Mouse (Mus musculus): ENCODE results near the gene Lgals2. TPM values are rescaled to one million over a fixed set of nuclear protein-coding genes. Genes with fewer than 3 reads are reported as not detected.
"Not testable (repeated sequence)": the region's sequence is repeated elsewhere in the genome, so short reads cannot be mapped to it uniquely, and the experiment has no call there.

Lgals2 gene
- polyA plus RNA-seq, 1 experiment from 2014 or later: 9.5 TPM

- Histone ChIP-seq H3K4me3 (replicated peaks) (no peak overlapping the region), H3K4me2 (no peak overlapping the region), H3K27me3 (no peaks in the 10 kb centered on the region; the same call in 1 of the 2 replicates), H3K9ac (no peak overlapping the region), H3K4me1 (replicated peaks) (peaks cover 18% of the 10 kb centered on the region), H3K9me3 (replicated peaks) (no peaks in the 10 kb centered on the region), H3K36me3 (replicated peaks) (no peaks in the 10 kb centered on the region), H3K27ac (replicated peaks) (no peak overlapping the region)
- ATAC-seq (ENCODE audit: insufficient read depth): no peak
- 66% methylated on average over 7 of the region's 7 CpGs for WGBS (ENCODE audit: insufficient replicate concordance)
Measured at GRCm38 (mm10) chr15:78857009-78857408, 1.7 kb upstream of the Lgals2 start.

GRCm38 (mm10) chr15:78851505-78852153 is 3.7 kb downstream of the Lgals2 start:
- no peak overlapping the region for H3K27ac ChIP-seq (replicated peaks)
- 7% methylated on average over 13 of the region's 13 CpGs for WGBS (ENCODE audit: insufficient replicate concordance)
- H3K27me3 ChIP-seq: peaks cover 32% of the 10 kb centered on the region
- peaks cover 42% of the 10 kb centered on the region for H3K4me1 ChIP-seq (replicated peaks)
- H3K9me3 ChIP-seq (replicated peaks): no peaks in the 10 kb centered on the region
- peak; percentile 75 for ATAC-seq (ENCODE audit: insufficient read depth)
- H3K9ac ChIP-seq: peak overlapping the region; percentile 11; the same call in 1 of the 2 replicates
- H3K4me3 ChIP-seq (replicated peaks): no peak overlapping the region
- H3K36me3 ChIP-seq (replicated peaks): 0 out of 2 replicates have a peak, but pooled peaks cover 3% of the 10 kb centered on the region
- H3K4me2 ChIP-seq: peak overlapping the region; percentile 52

- Histone ChIP-seq H3K4me2 (no peak overlapping the region; the same call in 1 of the 2 replicates), H3K36me3 (replicated peaks) (0 out of 2 replicates have a peak, but pooled peaks cover 3% of the 10 kb centered on the region), H3K27me3 (peaks cover 38% of the 10 kb centered on the region), H3K4me1 (replicated peaks) (peaks cover 48% of the 10 kb centered on the region), H3K9ac (no peak overlapping the region), H3K9me3 (replicated peaks) (no peaks in the 10 kb centered on the region), H3K27ac (replicated peaks) (no peak overlapping the region), H3K4me3 (replicated peaks) (no peak overlapping the region)
- no peak for ATAC-seq (ENCODE audit: insufficient read depth)
- 42% methylated on average over 6 of the region's 6 CpGs for WGBS (ENCODE audit: insufficient replicate concordance)
Measured at GRCm38 (mm10) chr15:78850944-78851343, 4.4 kb downstream of the Lgals2 start.

- peaks cover 44% of the 10 kb centered on the region for H3K27me3 ChIP-seq
- H3K27ac ChIP-seq (replicated peaks): no peak overlapping the region
- H3K9me3 ChIP-seq (replicated peaks): no peaks in the 10 kb centered on the region
- 0 out of 2 replicates have a peak, but pooled peaks cover 3% of the 10 kb centered on the region for H3K36me3 ChIP-seq (replicated peaks)
- no peak overlapping the region for H3K9ac ChIP-seq
- 51% methylated on average over 15 of the region's 15 CpGs for WGBS (ENCODE audit: insufficient replicate concordance)
- no peak overlapping the region for H3K4me3 ChIP-seq (replicated peaks)
- no peak for ATAC-seq (ENCODE audit: insufficient read depth)
- H3K4me1 ChIP-seq (replicated peaks): peaks cover 55% of the 10 kb centered on the region
- no peak overlapping the region for H3K4me2 ChIP-seq
Measured at GRCm38 (mm10) chr15:78850059-78850824, 5.1 kb downstream of the Lgals2 start.

- H3K9me3 ChIP-seq (replicated peaks): no peaks in the 10 kb centered on the region
- H3K4me3 ChIP-seq (replicated peaks): no peak overlapping the region
- H3K4me2 ChIP-seq: no peak overlapping the region
- peaks cover 52% of the 10 kb centered on the region for H3K27me3 ChIP-seq
- WGBS (ENCODE audit: insufficient replicate concordance): 74% methylated on average over 12 of the region's 12 CpGs
- peaks cover 62% of the 10 kb centered on the region for H3K4me1 ChIP-seq (replicated peaks)
- ATAC-seq (ENCODE audit: insufficient read depth): no peak
- H3K27ac ChIP-seq (replicated peaks): no peak overlapping the region
- H3K36me3 ChIP-seq (replicated peaks): 0 out of 2 replicates have a peak, but pooled peaks cover 3% of the 10 kb centered on the region
- no peak overlapping the region for H3K9ac ChIP-seq
Measured at GRCm38 (mm10) chr15:78849485-78849884, 5.8 kb downstream of the Lgals2 start.

GRCm38 (mm10) chr15:78848467-78848866 is 6.9 kb downstream of the Lgals2 start:
- Histone ChIP-seq H3K36me3 (replicated peaks) (0 out of 2 replicates have a peak, but pooled peaks cover 3% of the 10 kb centered on the region), H3K4me2 (no peak overlapping the region), H3K4me1 (replicated peaks) (peaks cover 71% of the 10 kb centered on the region), H3K27me3 (peaks cover 62% of the 10 kb centered on the region), H3K27ac (replicated peaks) (no peak overlapping the region), H3K9ac (no peak overlapping the region), H3K9me3 (replicated peaks) (no peaks in the 10 kb centered on the region), H3K4me3 (replicated peaks) (no peak overlapping the region)
- WGBS (ENCODE audit: insufficient replicate concordance): 21% methylated on average over 5 of the region's 5 CpGs
- ATAC-seq (ENCODE audit: insufficient read depth): no peak

GRCm38 (mm10) chr15:78846805-78847204 is 8.5 kb downstream of the Lgals2 start:
- H3K4me2 ChIP-seq; H3K9me3 ChIP-seq (replicated peaks); H3K27ac ChIP-seq (replicated peaks); H3K36me3 ChIP-seq (replicated peaks); ATAC-seq (ENCODE audit: insufficient read depth); H3K9ac ChIP-seq; H3K4me3 ChIP-seq (replicated peaks): not testable (repeated sequence)
- H3K27me3 ChIP-seq: peaks cover 78% of the 10 kb centered on the region
- 60% methylated on average over 7 of the region's 7 CpGs for WGBS (ENCODE audit: insufficient replicate concordance)
- peaks cover 70% of the 10 kb centered on the region for H3K4me1 ChIP-seq (replicated peaks)

- Histone ChIP-seq H3K9ac (no peak overlapping the region), H3K4me3 (replicated peaks) (no peak overlapping the region), H3K27me3 (peaks cover 80% of the 10 kb centered on the region), H3K27ac (replicated peaks) (no peak overlapping the region), H3K4me1 (replicated peaks) (peaks cover 67% of the 10 kb centered on the region), H3K4me2 (peak overlapping the region; percentile 29; the same call in 1 of the 2 replicates), H3K36me3 (replicated peaks) (0 out of 2 replicates have a peak, but pooled peaks cover 3% of the 10 kb centered on the region), H3K9me3 (replicated peaks) (no peaks in the 10 kb centered on the region)
- 65% methylated on average over 8 of the region's 8 CpGs for WGBS (ENCODE audit: insufficient replicate concordance)
- no peak for ATAC-seq (ENCODE audit: insufficient read depth)
Measured at GRCm38 (mm10) chr15:78846352-78846751, 9.0 kb downstream of the Lgals2 start.

GRCm38 (mm10) chr15:78845867-78846266 is 9.5 kb downstream of the Lgals2 start:
- Histone ChIP-seq H3K4me2 (peak overlapping the region; percentile 29), H3K36me3 (replicated peaks) (0 out of 2 replicates have a peak, but pooled peaks cover 3% of the 10 kb centered on the region), H3K9ac (no peak overlapping the region), H3K4me1 (replicated peaks) (peaks cover 67% of the 10 kb centered on the region), H3K27ac (replicated peaks) (no peak overlapping the region), H3K27me3 (peaks cover 80% of the 10 kb centered on the region), H3K4me3 (replicated peaks) (no peak overlapping the region), H3K9me3 (replicated peaks) (no peaks in the 10 kb centered on the region)
- 56% methylated on average over 8 of the region's 8 CpGs for WGBS (ENCODE audit: insufficient replicate concordance)
- no peak for ATAC-seq (ENCODE audit: insufficient read depth)

GRCm38 (mm10) chr15:78845321-78845720 is 10.0 kb downstream of the Lgals2 start:
- H3K4me2 ChIP-seq: peak overlapping the region; percentile 29
- H3K36me3 ChIP-seq (replicated peaks): 0 out of 2 replicates have a peak, but pooled peaks cover 3% of the 10 kb centered on the region
- H3K4me1 ChIP-seq (replicated peaks): peaks cover 67% of the 10 kb centered on the region
- 47% methylated on average over 11 of the region's 11 CpGs for WGBS (ENCODE audit: insufficient replicate concordance)
- H3K27ac ChIP-seq (replicated peaks): no peak overlapping the region
- H3K9me3 ChIP-seq (replicated peaks): no peaks in the 10 kb centered on the region
- no peak for ATAC-seq (ENCODE audit: insufficient read depth)
- H3K27me3 ChIP-seq: peaks cover 80% of the 10 kb centered on the region
- 0 out of 2 replicates have a peak overlapping the region, but pooled peaks have one; percentile 6 for H3K9ac ChIP-seq
- H3K4me3 ChIP-seq (replicated peaks): no peak overlapping the region

- H3K9ac ChIP-seq: no peak overlapping the region
- H3K4me3 ChIP-seq (replicated peaks): peak overlapping the region; percentile 58; the same call in 1 of the 2 replicates
- peak overlapping the region; percentile 78; the same call in 1 of the 2 replicates for H3K27ac ChIP-seq (replicated peaks)
- H3K27me3 ChIP-seq: peaks cover 80% of the 10 kb centered on the region
- H3K4me1 ChIP-seq (replicated peaks): peaks cover 65% of the 10 kb centered on the region
- no peak for ATAC-seq (ENCODE audit: insufficient read depth)
- H3K4me2 ChIP-seq: peak overlapping the region; percentile 51
- no peaks in the 10 kb centered on the region for H3K9me3 ChIP-seq (replicated peaks)
- H3K36me3 ChIP-seq (replicated peaks): 0 out of 2 replicates have a peak, but pooled peaks cover 3% of the 10 kb centered on the region
- WGBS (ENCODE audit: insufficient replicate concordance): 30% methylated on average over 9 of the region's 9 CpGs
Measured at GRCm38 (mm10) chr15:78844791-78845190, 10.5 kb downstream of the Lgals2 start.

Measured in liver, embryonic 15.5 days (tissue).